ENCODE assay signal across 23 mouse cellular contexts in the genomic region with DNA sequence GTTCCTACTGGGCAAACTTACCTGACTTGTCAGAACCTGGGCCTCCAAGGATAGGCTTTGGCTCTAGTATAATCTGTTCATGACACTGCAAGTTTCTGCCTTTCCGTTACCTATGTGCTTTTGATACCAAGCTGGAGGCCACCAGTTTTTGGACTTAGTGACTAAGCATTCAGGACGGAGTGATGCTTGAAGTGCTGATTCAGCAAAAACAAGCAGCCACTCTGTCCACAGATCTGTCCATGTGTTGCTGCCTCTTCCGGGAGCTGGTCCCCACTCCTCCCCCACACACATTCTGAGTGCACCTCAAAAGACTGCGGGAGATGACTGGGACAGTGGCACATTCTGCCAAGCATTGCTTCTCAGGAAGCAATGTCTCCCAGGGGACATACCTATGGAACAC.
DNase-seq lines count a peak whose midpoint lies in the region; ATAC-seq and TF ChIP-seq lines count a peak whose summit lies in the region.
"Had no signal": no experiment of that assay in that cellular context is flagged by ENCODE, and none has a peak within 500 bp of the region (broad histone marks: within the 10 kb centered on the region; RNA-seq: fewer than 3 reads in every experiment).

No protein-coding gene starts in this region.

- H3K79me2 ChIP-seq in CH12.LX (replicated peaks; ENCODE audit: control insufficient read depth, extremely low read depth, insufficient read depth, poor library complexity, severe bottlenecking) = no peaks in the 10 kb centered on the region

- in situ Hi-C loops in CH12.LX (cut with MboI; ENCODE audit: low pct_ligation_motif_present, low pct_unique_long_range_greater_than_20kb, low sequenced_read_pairs) = no loop called here
- in situ Hi-C loops in ES-E14 (cut with MboI; ENCODE audit: low sequenced_read_pairs in 2 of 2, unreplicated experiment in 2 of 2) = no loop called here

- no peaks in the 10 kb centered on the region for H3K9me3 ChIP-seq in heart, embryonic 10.5 days
- no peaks in the 10 kb centered on the region for H3K9me3 ChIP-seq in CH12.LX (replicated peaks; ENCODE audit: low read length)
- H3K9me3 ChIP-seq in ES-E14 (ENCODE audit: control insufficient read depth, insufficient read depth, low read depth, low read length) = no peaks in the 10 kb centered on the region
- no peaks in the 10 kb centered on the region for H3K9me3 ChIP-seq in hindbrain, embryonic 13.5 days
- H3K9me3 ChIP-seq: G1E had no signal

- TF ChIP-seq POLR2A in CH12.LX (IDR thresholded peaks at IDR 0.05; ENCODE audit: low read depth, low read length) = no peak

- H3K4me1 ChIP-seq in heart, embryonic 10.5 days = peaks cover 7% of the 10 kb centered on the region; the same call in 1 of the 2 replicates
- no peaks in the 10 kb centered on the region for H3K4me1 ChIP-seq in CH12.LX (ENCODE audit: control insufficient read depth in 1 of 2, insufficient read depth in 2 of 2)
- no peaks in the 10 kb centered on the region for H3K4me1 ChIP-seq in ES-E14 (ENCODE audit: control insufficient read depth in 2 of 2, insufficient read depth in 2 of 2, low read length in 2 of 2, poor library complexity in 1 of 2)
- H3K4me1 ChIP-seq in hindbrain, embryonic 13.5 days (replicated peaks) = peaks cover 28% of the 10 kb centered on the region

- ATAC-seq in hindbrain, embryonic 13.5 days (ENCODE audit: low FRiP score) = no peak
- ATAC-seq: activated CD4-positive, CD25-positive, alpha-beta regulatory T cell, adult 4 months; CD4-positive, CD25-positive, alpha-beta regulatory T cell, adult 4 months; Patski had no signal

- TF ChIP-seq EP300 in CH12.LX (IDR thresholded peaks at IDR 0.05; ENCODE audit: low read length) = no peak

- H3K27ac ChIP-seq in heart, embryonic 10.5 days = peak overlapping the region; percentile 6; the same call in 1 of the 2 replicates
- no peak overlapping the region for H3K27ac ChIP-seq in CH12.LX (ENCODE audit: insufficient read depth, low read depth)
- H3K27ac ChIP-seq in ES-E14 (ENCODE audit: insufficient read depth, low read depth, low read length, poor library complexity, severe bottlenecking) = no peak overlapping the region
- no peak overlapping the region for H3K27ac ChIP-seq in hindbrain, embryonic 13.5 days

- no peak overlapping the region for H3K4me2 ChIP-seq in CH12.LX (ENCODE audit: insufficient read depth, low read depth, poor library complexity, severe bottlenecking)
- H3K4me2 ChIP-seq in hindbrain, embryonic 13.5 days = no peak overlapping the region

- dilution Hi-C loops in CH12.LX (cut with MboI; ENCODE audit: extremely low pct_ligation_motif_present, extremely low pct_unique_long_range_greater_than_20kb, low sequenced_read_pairs) = no loop called here

- no peak for TF ChIP-seq CTCF in CH12.LX (conservative IDR thresholded peaks at IDR 0.05 in 1 of 2, IDR thresholded peaks at IDR 0.05 in 1 of 2; ENCODE audit: low read depth in 2 of 2, low read length in 2 of 2)

- no peak overlapping the region for H3K9ac ChIP-seq in CH12.LX (ENCODE audit: insufficient read depth, low read depth)
- H3K9ac ChIP-seq in ES-E14 (ENCODE audit: insufficient read depth, low read depth, low read length, poor library complexity, severe bottlenecking) = no peak overlapping the region
- no peak overlapping the region for H3K9ac ChIP-seq in hindbrain, embryonic 13.5 days

- H3K36me3 ChIP-seq in heart, embryonic 10.5 days = peaks cover 2% of the 10 kb centered on the region; the same call in 1 of the 2 replicates
- no peaks in the 10 kb centered on the region for H3K36me3 ChIP-seq in CH12.LX (replicated peaks in 1 of 2; ENCODE audit: control insufficient read depth in 1 of 2, insufficient read depth in 1 of 2, low read length in 1 of 2)
- no peaks in the 10 kb centered on the region for H3K36me3 ChIP-seq in ES-E14 (ENCODE audit: control insufficient read depth, insufficient read depth, low read length, poor library complexity, severe bottlenecking)
- 0 out of 2 replicates have a peak, but pooled peaks cover 4% of the 10 kb centered on the region for H3K36me3 ChIP-seq in hindbrain, embryonic 13.5 days
- H3K36me3 ChIP-seq: G1E had no signal

- 82% methylated on average over 4 of the region's 4 CpGs for WGBS in heart, embryonic 10.5 days
- WGBS in hindbrain, embryonic 13.5 days = 87% methylated on average over 4 of the region's 4 CpGs

- no peak for DNase-seq in heart, embryonic 10.5 days (ENCODE audit: low spot score)
- DNase-seq in heart, postnatal 4 days = no peak
- no peak for DNase-seq in CH12.LX (ENCODE audit: extremely low read depth)
- DNase-seq in ES-E14 (ENCODE audit: low read depth, low spot score) = no peak
- DNase-seq in Muller cell, postnatal 12 days (ENCODE audit: inconsistent ontology term) = no peak
- DNase-seq: adrenal gland, adult 2 months; adrenal gland, adult 8-10 months; adrenal gland, postnatal 10 days; adrenal gland, postnatal 14 days; adrenal gland, postnatal 25 days; adrenal gland, postnatal 36 days; B cell, adult 2 months; cerebellum, adult 11 months; cerebellum, adult 11-12 months; cerebellum, adult 18-20 months; cerebellum, adult 2 months; cerebellum, adult 8-10 months; cerebellum, adult 9-10 months had no signal

- no peak for TF ChIP-seq RAD21 in CH12.LX (IDR thresholded peaks at IDR 0.05; ENCODE audit: low read depth, low read length)

- H3K27me3 ChIP-seq in heart, embryonic 10.5 days (ENCODE audit: insufficient read depth, poor library complexity, severe bottlenecking) = no peaks in the 10 kb centered on the region
- peaks cover 6% of the 10 kb centered on the region for H3K27me3 ChIP-seq in CH12.LX (replicated peaks)
- no peaks in the 10 kb centered on the region for H3K27me3 ChIP-seq in hindbrain, embryonic 13.5 days
- H3K27me3 ChIP-seq: Patski had no signal

- H3K4me3 ChIP-seq in heart, embryonic 10.5 days = no peak overlapping the region
- H3K4me3 ChIP-seq in CH12.LX (replicated peaks in 1 of 3; ENCODE audit: low read depth in 2 of 3, low read length in 2 of 3, poor library complexity in 1 of 3) (no peak overlapping the region), ES-E14 (ENCODE audit: insufficient read depth in 1 of 2, low read depth in 1 of 2, low read length in 2 of 2, poor library complexity in 1 of 2, severe bottlenecking in 1 of 2) (no peak overlapping the region)
- H3K4me3 ChIP-seq in hindbrain, embryonic 13.5 days = no peak overlapping the region

TF ChIP-seq in CH12.LX, 34 proteins besides CTCF, POLR2A, EP300 and RAD21:
- TF ChIP-seq SMC3 (IDR thresholded peaks at IDR 0.05; ENCODE audit: low read depth, low read length) (no peak), MAFK (IDR thresholded peaks at IDR 0.05; ENCODE audit: insufficient replicate concordance, low read length) (peak; percentile 94), USF1 (IDR thresholded peaks at IDR 0.05; ENCODE audit: low read depth, low read length) (no peak)

TF ChIP-seq in ES-E14, 5 proteins besides CTCF, POLR2A, EP300 and RAD21:
- TF ChIP-seq MAFK (IDR thresholded peaks at IDR 0.05; ENCODE audit: insufficient read depth, low read depth, low read length) = peak; percentile 97
- TF ChIP-seq HCFC1 (IDR thresholded peaks at IDR 0.05; ENCODE audit: borderline replicate concordance, insufficient read depth, low read length) = no peak
- TF ChIP-seq ZNF384 (IDR thresholded peaks at IDR 0.05; ENCODE audit: low read depth, low read length) = no peak
- no peak for TF ChIP-seq CHD2 (IDR thresholded peaks at IDR 0.05; ENCODE audit: low read depth, low read length)
